Mouse (Mus musculus) E14TG2a.4 (cell line): Measurements from ENCODE around the gene Olfr62.

ENCODE experiments used
- H3K27me3 ChIP-seq: 2 replicates; pipeline ENCODE4 v1.6.1; 2014; ENCODE audit warnings: low read length, control low read depth; ENCODE audit not compliant: insufficient read depth
- H3K36me3 ChIP-seq: 2 replicates; pipeline ENCODE4 v1.6.1; 2014; ENCODE audit warnings: low read length, control low read depth; ENCODE audit not compliant: insufficient read depth
- H3K4me1 ChIP-seq: replicated peaks from 2 replicates; pipeline ENCODE4 v1.6.1; 2014; ENCODE audit warnings: low read depth, low read length, control low read depth
- H3K4me3 ChIP-seq: replicated peaks from 2 replicates; pipeline ENCODE4 v1.5.1; 2014; ENCODE audit warnings: mild to moderate bottlenecking, low read length
- H3K9me3 ChIP-seq: 2 replicates; pipeline ENCODE4 v1.6.1; 2014; ENCODE audit warnings: low read length, control low read depth
- CTCF ChIP-seq: conservative IDR thresholded peaks from 2 replicates; pipeline ENCODE4 v1.5.1; 2014; ENCODE audit warnings: low read length
- NANOG ChIP-seq: IDR thresholded peaks from 2 replicates; pipeline ENCODE4 v1.6.1; 2014; ENCODE audit warnings: borderline replicate concordance, low read length, mixed read lengths
- POU5F1 ChIP-seq: IDR thresholded peaks from 2 replicates; pipeline ENCODE4 v1.6.1; 2014; ENCODE audit warnings: low read length, borderline replicate concordance

Gene Olfr62

DNA sequence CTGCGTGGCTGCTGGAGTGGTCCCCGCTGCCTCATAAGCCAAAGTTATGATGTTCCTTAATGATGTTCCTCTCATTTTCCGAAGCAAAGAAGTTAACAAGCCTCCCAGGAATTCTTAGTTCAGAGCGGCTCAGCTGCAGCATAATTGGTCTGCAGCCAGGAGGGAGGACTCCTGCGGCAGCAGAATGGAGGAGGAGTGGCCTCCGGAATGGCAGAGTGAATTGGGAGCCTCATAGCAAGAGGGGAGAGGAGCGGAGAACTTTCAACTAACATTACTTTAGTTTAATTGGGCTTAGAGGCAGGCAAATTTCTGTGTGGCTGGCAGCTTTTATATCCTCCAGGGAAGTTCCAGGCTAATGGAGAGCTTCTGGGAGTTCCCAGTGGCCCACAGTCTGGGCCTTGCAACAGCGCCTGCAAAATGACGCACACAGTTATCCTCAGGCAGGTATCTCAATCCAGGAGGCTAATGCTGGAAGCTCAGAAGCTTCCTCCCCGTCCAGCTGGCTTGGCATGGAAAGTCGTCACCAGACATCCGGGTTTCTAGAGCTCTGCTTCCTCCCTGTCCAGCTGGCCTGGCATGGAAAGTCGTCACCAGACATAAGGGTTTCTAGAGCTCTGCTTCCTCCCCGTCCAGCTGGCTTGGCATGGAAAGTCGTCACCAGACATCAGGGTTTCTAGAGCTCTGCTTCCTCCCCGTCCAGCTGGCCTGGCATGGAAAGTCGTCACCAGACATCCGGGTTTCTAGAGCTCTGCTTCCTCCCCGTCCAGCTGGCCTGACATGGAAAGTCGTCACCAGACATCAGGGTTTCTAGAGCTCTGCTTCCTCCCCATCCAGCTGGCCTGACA, 16.2 kb upstream of the Olfr62 start:
- Histone ChIP-seq H3K4me1 (no peaks in the 10 kb centered on the region), H3K4me3 (no peak overlapping the region), H3K27me3 (no peaks in the 10 kb centered on the region), H3K9me3 (no peaks in the 10 kb centered on the region), H3K36me3 (no peaks in the 10 kb centered on the region)
- no peak for TF ChIP-seq CTCF
- no peak for TF ChIP-seq POU5F1
- TF ChIP-seq NANOG, result no peak

DNA sequence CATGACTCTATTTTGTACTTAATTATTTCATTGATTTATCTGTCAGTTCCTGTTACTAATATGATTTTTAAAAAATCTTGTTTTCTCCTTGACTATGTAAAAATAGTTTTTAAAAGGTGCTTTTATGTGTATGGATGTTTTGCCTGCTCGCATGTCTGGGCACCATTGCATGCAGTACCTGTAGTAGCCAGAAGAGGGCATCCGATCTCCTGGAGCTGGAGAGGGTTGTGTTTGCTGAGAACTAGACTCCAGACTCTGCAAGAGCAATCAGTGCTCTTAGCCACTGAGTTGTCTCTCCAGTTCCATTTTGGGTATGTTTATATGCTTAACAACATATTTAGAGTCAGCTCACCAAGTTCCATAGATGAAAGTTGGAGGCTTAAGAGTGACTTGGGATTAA, 13.5 kb upstream of the Olfr62 start:
- no peaks in the 10 kb centered on the region for H3K9me3 ChIP-seq
- no peaks in the 10 kb centered on the region for H3K36me3 ChIP-seq
- TF ChIP-seq NANOG (no peak), CTCF (peak; percentile 38)
- no peaks in the 10 kb centered on the region for H3K27me3 ChIP-seq
- no peaks in the 10 kb centered on the region for H3K4me1 ChIP-seq
- H3K4me3 ChIP-seq, result no peak overlapping the region

DNA sequence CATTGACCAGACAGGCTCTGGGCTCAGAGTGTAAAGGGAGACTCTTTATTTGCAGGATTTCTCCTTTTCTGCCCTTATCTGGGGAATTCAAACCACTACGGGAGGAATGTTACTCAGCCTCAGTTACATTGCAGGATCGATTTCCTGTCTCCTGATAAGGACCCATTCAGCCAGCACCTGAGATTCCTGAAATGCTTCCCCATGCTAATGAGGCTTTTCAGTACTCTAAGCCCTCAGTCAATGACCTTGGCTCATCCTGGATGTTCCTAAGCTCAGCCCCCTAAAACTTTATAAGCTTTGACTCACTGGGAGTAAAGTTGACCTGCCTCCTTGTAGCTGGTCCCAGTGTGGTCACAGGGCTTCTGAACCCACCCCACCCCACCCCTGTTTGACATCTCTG, 28.3 kb downstream of the Olfr62 start:
- TF ChIP-seq NANOG (peak; percentile 63; the same call in 1 of the 2 replicates), POU5F1 (no peak)
- no peaks in the 10 kb centered on the region for H3K9me3 ChIP-seq
- H3K4me1 ChIP-seq, result peaks cover 29% of the 10 kb centered on the region
- H3K4me3 ChIP-seq, result no peak overlapping the region
- no peaks in the 10 kb centered on the region for H3K36me3 ChIP-seq
- H3K27me3 ChIP-seq, result peaks cover 13% of the 10 kb centered on the region

DNA sequence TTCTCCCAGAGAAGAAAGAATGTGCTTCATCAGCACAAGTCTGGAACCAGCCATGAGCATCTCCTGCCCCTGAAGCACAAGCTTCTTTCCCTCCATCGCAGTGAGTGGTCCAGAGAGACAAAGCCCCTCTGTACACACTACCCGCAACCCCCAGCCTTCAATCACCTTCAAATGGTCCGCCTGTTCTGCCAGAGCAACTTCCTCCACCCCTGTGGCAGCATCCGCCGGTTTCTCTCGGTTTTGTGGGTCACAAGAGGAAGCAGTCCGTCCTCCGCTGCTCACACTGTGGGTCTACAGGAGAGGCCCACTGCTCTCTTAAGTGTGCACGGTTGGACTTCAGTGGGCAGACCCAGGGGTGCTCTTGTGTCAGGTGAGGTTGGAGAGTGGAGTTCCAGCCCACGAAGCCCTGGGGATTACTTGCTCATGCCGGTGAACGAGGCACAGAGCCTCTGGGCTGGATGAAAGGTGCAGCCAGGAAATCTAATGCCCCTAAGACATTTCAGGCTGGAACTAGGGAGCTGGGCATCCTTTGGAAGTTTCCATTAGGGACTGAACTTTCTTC, 33.7 kb downstream of the Olfr62 start, which contains the start of gene Olfr1342:
Olfr1342 (minus strand) TSS at position 345 of the 562 bp plus-strand sequence.
- Histone ChIP-seq H3K9me3 (no peaks in the 10 kb centered on the region), H3K36me3 (no peaks in the 10 kb centered on the region), H3K4me1 (peaks cover 27% of the 10 kb centered on the region), H3K4me3 (peak within 1 kb of the TSS; percentile 55), H3K27me3 (peaks cover 28% of the 10 kb centered on the region)
- TF ChIP-seq CTCF, result no peak
- TF ChIP-seq POU5F1, result no peak
- no peak for TF ChIP-seq NANOG

DNA sequence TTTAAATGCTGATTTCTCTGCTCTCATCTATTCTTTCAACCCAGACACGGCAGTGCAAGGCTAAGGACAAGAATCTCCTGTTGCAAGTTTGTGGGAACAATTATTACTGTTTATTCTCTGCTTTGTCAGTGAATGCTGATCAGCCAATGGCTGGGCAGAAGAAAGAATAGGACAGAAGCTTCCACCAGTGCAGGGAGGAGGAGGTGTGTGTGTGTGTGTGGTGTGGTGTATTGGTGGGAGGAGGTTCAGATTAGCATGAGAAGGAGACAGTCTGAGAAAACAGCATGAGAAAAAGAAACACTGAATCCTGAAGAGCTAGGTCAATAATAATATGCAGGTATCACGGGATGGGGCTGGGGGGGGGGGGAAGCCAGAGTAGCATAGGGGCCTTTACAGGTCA, 35.1 kb downstream of the Olfr62 start:
- peaks cover 28% of the 10 kb centered on the region for H3K27me3 ChIP-seq
- no peaks in the 10 kb centered on the region for H3K36me3 ChIP-seq
- TF ChIP-seq CTCF (no peak), POU5F1 (no peak), NANOG (no peak)
- peaks cover 23% of the 10 kb centered on the region for H3K4me1 ChIP-seq
- H3K9me3 ChIP-seq, result no peaks in the 10 kb centered on the region
- no peak overlapping the region for H3K4me3 ChIP-seq

DNA sequence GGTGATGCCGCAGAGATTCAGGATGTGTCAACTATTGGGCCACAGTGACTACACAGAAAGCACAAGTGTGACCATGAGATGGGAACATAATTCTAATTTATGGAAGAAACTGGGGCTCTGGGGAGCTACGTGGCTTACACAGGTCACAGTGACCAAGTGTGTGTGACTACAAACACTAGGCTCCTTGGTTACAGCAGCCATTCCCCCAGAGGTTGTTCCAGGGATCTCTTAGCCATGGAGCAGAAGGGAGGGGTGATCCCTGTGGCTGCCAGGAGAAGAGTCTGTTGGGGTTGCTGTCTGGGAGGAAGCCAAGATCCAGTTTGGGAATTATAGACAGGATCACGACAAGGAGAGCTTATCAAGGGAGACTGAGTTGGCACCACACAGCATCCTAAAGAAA, 44.5 kb downstream of the Olfr62 start, which contains the start of gene Olfr1341:
Olfr1341 (plus strand) TSS at position 301 of the 400 bp plus-strand sequence.
- no peaks in the 10 kb centered on the region for H3K4me1 ChIP-seq
- no peak for TF ChIP-seq CTCF
- no peak for TF ChIP-seq NANOG
- no peak for TF ChIP-seq POU5F1
- H3K27me3 ChIP-seq, result peaks cover 36% of the 10 kb centered on the region
- H3K36me3 ChIP-seq, result no peaks in the 10 kb centered on the region
- no peaks in the 10 kb centered on the region for H3K9me3 ChIP-seq
- H3K4me3 ChIP-seq, result no peak within 1 kb of the TSS

DNA sequence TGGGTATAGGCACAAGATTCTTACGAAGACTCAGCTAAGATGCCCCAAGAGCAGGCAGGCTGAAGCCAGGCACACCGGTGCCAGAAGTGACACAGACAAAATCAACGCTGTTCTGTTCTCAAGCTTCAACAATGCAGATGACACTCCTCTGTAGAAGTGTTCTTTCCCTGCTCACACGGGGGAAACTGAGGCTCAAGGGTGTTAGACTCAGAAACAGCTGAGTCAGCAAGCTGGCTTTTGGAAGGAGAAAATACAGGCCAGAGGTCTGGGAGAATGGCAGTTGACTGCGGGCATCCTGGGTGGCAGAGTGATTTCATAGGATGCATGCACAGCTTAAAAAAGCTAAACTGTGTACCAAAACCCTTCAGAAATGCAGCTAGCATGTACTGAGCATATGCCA, 49.3 kb downstream of the Olfr62 start:
- Histone ChIP-seq H3K36me3 (no peaks in the 10 kb centered on the region), H3K9me3 (0 out of 2 replicates have a peak, but pooled peaks cover 3% of the 10 kb centered on the region), H3K27me3 (peaks cover 28% of the 10 kb centered on the region), H3K4me1 (peaks cover 26% of the 10 kb centered on the region), H3K4me3 (no peak overlapping the region)
- no peak for TF ChIP-seq CTCF
- TF ChIP-seq NANOG, result no peak
- no peak for TF ChIP-seq POU5F1

DNA sequence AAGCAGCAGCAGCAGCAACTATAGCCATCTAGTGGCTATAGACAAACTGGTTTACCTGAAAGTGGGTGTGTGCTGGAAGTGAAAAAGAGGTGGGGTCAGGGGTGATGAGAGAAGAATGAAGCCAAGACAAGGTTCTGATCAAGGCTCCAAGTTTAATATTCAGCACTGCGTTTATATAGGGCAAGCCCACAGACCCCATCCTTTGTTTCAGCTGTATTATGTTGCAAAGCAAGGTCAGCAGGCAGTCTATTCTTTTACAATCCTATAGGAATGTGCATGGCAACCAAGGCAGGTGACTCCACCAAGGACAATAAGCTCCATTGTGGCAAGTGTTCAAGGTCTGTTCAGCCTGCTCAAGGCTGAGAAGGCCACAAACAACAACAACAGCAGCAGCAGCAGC, 52.9 kb downstream of the Olfr62 start:
- TF ChIP-seq CTCF, result no peak
- TF ChIP-seq NANOG, result peak; percentile 43; the same call in 1 of the 2 replicates
- no peak for TF ChIP-seq POU5F1

More for the DNA sequence above, 52.9 kb downstream of the Olfr62 start:
- Histone ChIP-seq H3K27me3 (no peaks in the 10 kb centered on the region), H3K4me1 (peaks cover 37% of the 10 kb centered on the region), H3K9me3 (0 out of 2 replicates have a peak, but pooled peaks cover 3% of the 10 kb centered on the region), H3K4me3 (no peak overlapping the region), H3K36me3 (no peaks in the 10 kb centered on the region)
